Mouse (Mus musculus) kidney, postnatal 10 days (tissue): ENCODE results near the gene Spns3.

Experiments
- DNase-seq: peaks from one replicate; pipeline ENCODE4 v3.0.0; 2021; ENCODE audit warnings: mixed read lengths

Spns3 gene

DNA sequence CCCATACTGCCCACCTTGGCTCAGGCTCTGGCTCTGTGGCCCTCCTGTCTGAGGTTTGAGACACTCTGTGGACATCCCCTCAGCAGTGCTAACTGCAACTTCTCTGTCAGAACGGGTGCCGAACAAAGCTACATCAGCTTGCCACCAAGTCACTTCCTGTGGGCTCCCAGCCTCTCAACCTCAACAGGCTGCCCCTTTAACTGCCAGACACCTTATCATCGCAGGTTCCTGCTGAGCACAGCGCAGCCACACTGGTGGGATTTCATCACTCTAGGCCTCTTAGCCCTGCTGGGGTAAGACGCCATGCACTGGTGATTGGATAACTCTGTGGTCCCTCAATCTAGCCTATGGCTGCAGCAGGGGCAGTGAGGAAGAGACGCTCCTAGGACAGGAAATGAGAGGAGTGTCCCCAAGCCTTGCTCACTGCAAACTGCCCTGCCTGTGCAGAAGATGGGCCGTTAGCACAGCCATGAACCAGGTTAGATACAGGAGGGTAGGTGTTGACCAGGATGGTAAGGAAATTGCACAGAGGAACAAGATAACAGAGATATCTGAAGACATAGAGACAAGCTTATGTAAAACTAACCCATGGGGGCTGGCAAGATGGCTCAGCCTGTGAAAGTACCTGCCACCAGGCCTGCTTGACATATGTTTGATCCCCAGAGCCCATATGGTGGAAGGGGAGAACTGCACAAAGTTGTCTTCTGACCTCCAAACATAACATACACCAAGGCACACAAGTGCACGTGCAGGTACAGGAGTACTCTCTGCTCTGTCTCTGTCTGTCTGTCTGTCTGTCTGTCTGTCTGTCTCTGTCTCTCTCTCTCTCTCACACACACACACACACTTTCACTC, at the start of gene Spns3:
Gene Spns3, minus strand, starts transcription at position 373 of the 855 bp plus-strand sequence.
- no peak for DNase-seq

DNA sequence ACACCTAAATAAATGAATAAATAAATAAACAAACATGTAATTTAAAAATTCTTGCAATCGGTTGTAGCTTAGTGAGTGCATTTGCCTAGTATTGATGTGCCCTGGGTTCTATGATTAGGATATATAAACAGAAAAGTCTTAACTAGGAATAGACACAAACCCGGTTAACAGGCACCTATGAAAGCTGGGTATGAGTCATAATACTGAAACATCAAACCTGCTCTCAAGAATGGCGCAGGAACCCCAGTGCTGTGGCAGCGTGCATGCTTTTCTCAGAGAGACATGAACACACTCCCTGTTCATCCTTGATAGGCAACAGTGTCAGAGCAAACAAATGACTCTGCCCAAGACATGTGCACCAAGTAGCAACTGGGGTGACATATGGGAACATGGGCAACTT, 47.5 kb upstream of the Spns3 start:
- no peak for DNase-seq

- DNase-seq: no peak
Measured at GRCm38 (mm10) chr11:72595010-72595737, 44.9 kb upstream of the Spns3 start.

DNA sequence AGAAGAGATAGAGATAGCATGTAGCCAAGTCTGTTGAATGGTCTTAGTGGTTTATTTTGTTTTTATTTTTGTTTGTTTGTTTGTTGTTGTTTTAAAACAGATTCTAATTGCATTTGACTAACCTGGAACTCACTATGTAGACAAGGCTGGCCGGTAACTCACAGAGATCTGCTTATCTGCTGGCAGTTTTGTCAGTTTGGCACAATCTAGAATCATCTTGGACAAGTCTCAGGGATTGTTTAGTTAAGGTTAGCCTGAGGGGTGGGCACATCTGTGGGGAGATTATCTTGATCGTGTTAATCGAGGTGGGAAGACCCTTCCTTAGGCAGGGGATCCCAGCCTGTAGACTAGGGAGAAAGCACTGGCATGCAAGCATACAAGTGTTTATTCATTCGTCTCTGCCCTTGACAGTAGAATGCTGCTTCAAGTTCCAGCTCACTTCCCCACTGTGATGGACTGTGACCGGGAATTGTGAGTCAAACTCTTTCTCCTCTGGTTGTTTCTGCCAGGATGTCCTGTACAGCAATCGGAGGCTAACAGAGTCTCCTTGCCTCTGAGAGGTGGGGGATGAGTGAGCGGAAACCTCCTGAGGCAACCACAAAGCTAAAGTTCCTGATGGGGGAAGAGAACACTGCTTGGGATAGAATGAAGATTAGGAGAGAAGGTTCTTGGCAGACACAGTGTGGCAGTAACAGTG, 37.4 kb upstream of the Spns3 start:
- peak; percentile 34 for DNase-seq

- DNase-seq: no peak
Measured at GRCm38 (mm10) chr11:72586570-72586969, 36.3 kb upstream of the Spns3 start.

GRCm38 (mm10) chr11:72583092-72583491, 32.8 kb upstream of the Spns3 start:
- no peak for DNase-seq

DNA sequence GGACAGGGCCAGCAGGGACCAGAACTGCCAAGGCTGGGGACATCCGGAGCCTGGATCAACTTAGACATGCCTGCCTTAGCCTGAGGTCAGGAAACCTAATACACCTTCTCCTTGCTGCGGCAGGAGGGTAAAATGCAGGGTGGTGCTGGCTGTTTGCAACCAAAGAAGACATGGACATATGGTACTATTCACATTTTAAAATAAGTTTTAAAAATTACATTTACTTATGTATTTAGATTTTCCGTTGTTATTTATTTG, 32.1 kb upstream of the Spns3 start:
- DNase-seq: no peak

DNA sequence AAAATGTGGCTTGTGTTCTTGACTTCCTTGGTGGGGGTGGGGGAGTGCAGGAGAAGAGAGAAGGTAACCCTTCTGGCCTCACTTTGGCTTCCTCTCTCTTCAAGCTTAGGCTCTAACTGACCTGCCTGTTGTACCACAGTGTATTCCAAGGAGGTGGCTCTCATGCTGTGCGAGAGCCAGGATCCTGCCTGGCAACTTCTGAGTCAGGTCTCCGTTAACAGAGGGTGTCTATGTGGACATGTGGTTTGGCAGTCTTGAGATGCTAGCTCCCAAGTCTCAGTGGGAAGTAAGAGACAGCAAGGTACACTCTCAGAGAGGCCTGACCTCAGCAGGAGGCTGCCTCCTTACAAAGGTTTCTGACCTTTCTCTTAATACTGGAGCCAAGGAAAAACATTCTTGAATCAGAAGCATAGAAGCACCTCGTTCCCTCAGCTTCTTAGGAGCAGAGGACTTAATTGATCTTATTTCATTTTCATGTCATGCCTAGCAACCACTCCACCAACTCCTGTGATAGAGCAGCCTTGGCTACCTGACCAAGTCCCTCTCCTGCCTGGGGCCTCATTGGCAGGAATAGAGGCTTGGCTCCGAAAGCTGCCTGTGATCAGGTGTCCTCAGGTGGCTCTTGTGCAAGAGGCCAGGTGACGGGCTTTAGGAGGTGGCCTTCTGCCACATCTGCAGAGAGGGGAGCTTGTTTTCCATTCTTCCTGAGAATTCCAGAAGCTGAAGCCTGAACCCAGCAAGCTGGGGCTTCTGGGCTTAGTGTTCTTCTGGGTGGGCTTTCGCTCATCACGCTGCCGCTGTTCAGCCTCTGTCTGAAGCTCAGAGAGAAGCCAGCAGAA, 31.5 kb upstream of the Spns3 start:
- DNase-seq: no peak

GRCm38 (mm10) chr11:72578471-72578870, 28.2 kb upstream of the Spns3 start:
- DNase-seq: no peak

- peak; percentile 41 for DNase-seq
Measured at GRCm38 (mm10) chr11:72576466-72577351, 26.4 kb upstream of the Spns3 start.

DNA sequence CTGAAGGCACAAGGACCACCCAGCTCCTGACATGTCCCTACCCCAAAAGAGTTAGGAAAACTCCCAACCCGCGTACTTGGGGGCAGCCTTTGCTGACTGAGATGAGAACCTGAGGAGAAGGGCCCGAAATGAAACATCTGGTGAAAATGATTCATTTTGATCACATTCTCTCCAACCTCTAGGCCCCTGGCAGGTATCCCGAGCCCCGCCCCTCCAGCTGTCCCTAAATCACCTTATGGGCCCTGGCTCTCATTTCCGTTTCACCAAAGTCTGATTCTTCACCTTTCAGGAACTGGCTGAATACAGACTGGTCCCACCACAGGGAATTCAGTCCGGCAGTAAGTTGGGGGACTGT, 25.8 kb upstream of the Spns3 start:
- no peak for DNase-seq

- peak; percentile 64 for DNase-seq
Measured at GRCm38 (mm10) chr11:72573819-72574218, 23.5 kb upstream of the Spns3 start.

DNA sequence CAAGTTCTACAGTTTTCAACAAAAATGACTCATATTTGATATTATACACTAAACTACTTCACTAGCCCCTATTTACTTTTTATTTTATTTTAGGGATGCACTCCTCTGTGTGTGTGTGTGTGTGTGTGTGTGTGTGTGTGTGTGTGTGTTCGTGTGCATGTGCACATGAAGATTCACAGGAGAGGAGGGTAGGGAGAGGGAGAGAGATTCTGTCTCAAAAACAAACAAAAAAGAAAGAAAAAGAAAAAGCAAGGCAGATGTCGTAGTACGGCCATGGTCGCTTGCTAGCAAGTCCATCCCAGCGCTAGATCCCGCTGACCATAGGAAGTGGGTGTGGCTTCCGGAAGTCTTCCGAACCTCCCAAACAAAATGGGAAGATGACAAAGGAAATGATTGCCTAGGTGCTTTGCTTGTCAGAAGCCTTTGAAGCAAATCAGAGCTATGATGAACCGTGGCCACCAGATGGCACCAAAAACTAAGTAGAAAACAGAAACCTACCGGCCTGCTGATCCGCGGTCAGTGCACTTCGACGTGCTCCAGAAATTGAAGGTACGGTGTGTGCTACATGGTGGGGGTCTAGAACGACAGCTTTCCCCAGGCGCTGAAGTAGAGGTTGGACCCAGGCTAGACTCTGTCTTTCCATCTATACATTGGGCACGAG, 20.1 kb upstream of the Spns3 start:
- DNase-seq: peak; percentile 89

DNA sequence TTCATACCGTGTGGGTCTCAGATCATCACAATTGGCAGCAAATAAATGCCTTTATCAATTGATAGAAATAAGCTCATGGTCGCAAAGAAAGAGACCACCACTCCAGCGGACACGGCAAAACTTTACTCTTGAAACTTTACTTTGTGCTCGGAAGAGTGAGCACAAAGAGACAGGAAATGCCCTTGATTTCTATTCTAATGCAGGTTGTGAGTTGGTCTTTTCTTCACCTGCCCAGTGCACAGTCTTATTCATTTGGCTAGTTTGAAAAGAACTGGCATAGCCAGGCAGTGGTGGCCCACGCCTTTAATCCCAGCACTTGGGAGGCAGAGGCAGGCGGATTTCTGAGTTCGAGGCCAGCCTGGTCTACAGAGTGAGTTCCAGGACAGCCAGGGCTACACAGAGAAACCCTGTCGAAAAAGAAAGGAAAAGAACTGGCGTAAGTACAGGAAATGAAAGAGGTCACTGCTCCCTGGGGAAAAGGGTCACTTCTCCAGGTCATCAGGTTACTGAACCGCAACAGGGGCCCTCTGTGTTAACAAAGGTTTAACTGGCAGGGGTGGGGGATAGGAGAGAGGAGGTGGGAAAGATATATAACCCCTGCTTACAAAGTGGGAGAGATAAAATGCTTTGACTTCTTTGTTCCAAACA, 19.5 kb upstream of the Spns3 start:
- no peak for DNase-seq

DNA sequence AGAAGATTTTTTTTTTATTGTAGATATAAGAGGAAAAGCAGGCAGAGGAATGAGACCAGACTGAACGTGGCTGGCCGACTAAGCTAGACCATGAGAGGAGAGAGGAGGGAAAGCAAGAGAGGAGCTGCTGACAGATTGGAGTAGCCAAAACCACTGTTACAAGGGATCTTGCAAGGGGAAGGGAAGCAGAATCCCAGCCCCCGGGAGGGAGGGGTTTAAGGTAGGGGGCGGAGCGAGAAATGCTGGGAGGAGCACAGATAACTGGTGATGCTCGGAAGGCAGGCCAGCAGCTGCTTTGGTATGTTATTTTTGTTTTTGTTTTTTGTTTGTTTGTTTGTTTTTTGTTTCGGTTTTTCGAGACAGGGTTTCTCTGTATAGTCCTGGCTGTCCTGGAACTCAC, 18.7 kb upstream of the Spns3 start:
- peak; percentile 44 for DNase-seq

- DNase-seq: no peak
Measured at GRCm38 (mm10) chr11:72566816-72567338, 16.6 kb upstream of the Spns3 start.

DNA sequence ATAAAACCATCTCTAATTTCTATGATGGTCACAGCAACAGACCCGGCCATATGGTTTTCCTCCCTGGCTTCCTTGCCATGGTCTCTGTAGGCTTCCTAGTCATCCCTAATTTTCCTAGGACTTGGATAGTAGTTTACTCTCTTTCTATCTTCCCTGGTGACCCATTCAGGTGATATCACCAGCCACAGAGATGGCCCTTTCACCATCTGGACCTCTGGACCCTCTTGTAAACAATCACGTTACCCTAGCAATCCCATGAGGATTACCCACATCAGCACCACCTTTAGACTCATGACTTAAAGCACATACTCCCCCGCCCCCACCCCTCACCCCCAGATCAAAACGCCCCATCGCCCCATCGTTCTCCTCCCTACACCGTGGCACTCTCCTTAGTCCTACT, 16.0 kb upstream of the Spns3 start:
- DNase-seq: no peak

GRCm38 (mm10) chr11:72564232-72564807, 14.0 kb upstream of the Spns3 start:
- peak; percentile 29 for DNase-seq

- no peak for DNase-seq
Measured at GRCm38 (mm10) chr11:72560661-72561060, 10.4 kb upstream of the Spns3 start.

- DNase-seq: no peak
Measured at GRCm38 (mm10) chr11:72558155-72558554, 7.8 kb upstream of the Spns3 start.
